Mouse (Mus musculus) intestine, postnatal 0 days (tissue): Measurements from ENCODE around the gene Afap1. TPM values are rescaled to one million over a fixed set of nuclear protein-coding genes. Genes with fewer than 3 reads are reported as not detected.
A peak's percentile ranks its signal among the peaks of the same experiment; 100 is the strongest.

Experiments
- ATAC-seq: fragments of 200-750 bp; cut with Nextera tagmentation; 2 replicates; pipeline ENCODE4 v1.8.0; 2017; ENCODE audit warnings: mild to moderate bottlenecking, moderate TSS enrichment, moderate library complexity
- H3K27ac ChIP-seq: fragments of 300-500 bp; sonication (generic); 2 replicates; pipeline ENCODE4 v1.5.1; 2014; ENCODE audit warnings: mild to moderate bottlenecking, low read depth, low read length, moderate library complexity
- H3K27me3 ChIP-seq: fragments of 300-500 bp; sonication (generic); replicated peaks from 2 replicates; pipeline ENCODE4 v1.6.1; 2014; ENCODE audit warnings: low read length, mixed read lengths; ENCODE audit not compliant: control insufficient read depth, insufficient read depth
- H3K36me3 ChIP-seq: fragments of 300-500 bp; sonication (generic); 2 replicates; pipeline ENCODE4 v1.6.1; 2014; ENCODE audit warnings: mild to moderate bottlenecking, moderate library complexity; ENCODE audit not compliant: control insufficient read depth, insufficient read depth
- H3K4me1 ChIP-seq: fragments of 300-500 bp; sonication (generic); replicated peaks from 2 replicates; pipeline ENCODE4 v1.6.1; 2014; ENCODE audit warnings: antibody characterized with exemption, low read length, mixed read lengths; ENCODE audit not compliant: control insufficient read depth, insufficient read depth
- H3K4me2 ChIP-seq: fragments of 300-500 bp; sonication (generic); replicated peaks from 2 replicates; pipeline ENCODE4 v1.6.1; 2014; ENCODE audit warnings: low read depth, mild to moderate bottlenecking, moderate library complexity
- H3K4me3 ChIP-seq: fragments of 300-500 bp; sonication (generic); 2 replicates; pipeline ENCODE4 v1.5.1; 2014; ENCODE audit warnings: low read depth, low read length
- H3K9ac ChIP-seq: fragments of 300-500 bp; sonication (generic); 2 replicates; pipeline ENCODE4 v1.6.1; 2014; ENCODE audit warnings: mild to moderate bottlenecking, low read depth, low read length
- H3K9me3 ChIP-seq: fragments of 300-500 bp; sonication (generic); 2 replicates; pipeline ENCODE4 v1.6.1; 2016; ENCODE audit warnings: mixed run types; ENCODE audit not compliant: control insufficient read depth
- CTCF ChIP-seq: sonication (generic); IDR thresholded peaks from 2 replicates; pipeline ENCODE4 v1.5.1; 2016; ENCODE audit warnings: low read depth, mild to moderate bottlenecking, control low read depth, antibody characterized with exemption, moderate library complexity
- WGBS: fragments of 180-500 bp; shearing (Covaris S2); extraction: QIAGEN DNeasy Blood & Tissue Kit; methylation state at CpG from one replicate; pipeline ENCODE4 v1.1.7; 2014; 5-methylcytosine and 5-hydroxymethylcytosine counted together
- polyA plus RNA-seq: library from polyadenylated mRNA; unstranded; fragments of >200 nt; fragmentation: Nextera tagmentation; extraction: Ambion mirVana; gene quantifications from 2 replicates; pipeline ENCODE4 v1.2.1, GENCODE M21; 2015

Afap1 gene
- polyA plus RNA-seq, 1 experiment from 2014 or later, result 8.1 TPM

DNA sequence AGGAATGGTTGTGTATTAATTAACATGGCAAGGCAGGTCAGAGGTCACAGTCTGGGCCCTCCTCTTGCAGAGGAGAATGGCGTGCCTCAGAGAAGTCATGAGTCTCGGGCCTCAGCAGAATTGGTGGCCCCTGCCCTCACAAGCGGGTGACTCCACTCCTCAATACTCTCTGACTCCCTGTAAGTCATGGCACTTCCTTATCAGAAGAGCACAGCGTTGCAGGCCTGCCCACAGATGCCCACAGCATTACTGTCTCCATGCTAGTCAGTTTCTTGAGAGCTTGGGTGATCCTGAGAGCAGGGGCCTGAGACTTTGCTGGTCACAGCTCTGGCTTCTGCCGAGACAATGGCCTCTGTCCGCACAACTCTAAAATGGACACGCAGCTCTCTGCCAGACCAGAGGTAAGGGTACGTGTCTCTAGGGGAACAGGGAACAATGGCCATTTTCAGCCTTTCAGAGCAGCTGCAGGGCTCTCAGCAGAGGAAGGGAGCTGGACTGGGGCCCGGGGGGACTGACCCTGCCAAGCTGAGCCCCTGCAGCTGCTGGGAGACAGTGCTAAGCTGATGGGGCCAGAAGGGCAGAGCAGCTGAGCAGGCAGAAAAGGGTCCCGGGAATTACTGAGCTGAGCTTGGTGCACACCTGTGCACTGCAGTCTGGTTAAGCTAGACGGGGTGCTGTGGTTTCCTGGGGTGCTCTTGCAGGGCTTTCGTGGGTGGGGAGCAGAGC lies 77.4 kb downstream of the Afap1 start:
- WGBS, result 61% methylated on average over 12 of the region's 12 CpGs
- no peak overlapping the region for H3K4me2 ChIP-seq
- H3K27ac ChIP-seq, result no peak overlapping the region
- no peaks in the 10 kb centered on the region for H3K4me1 ChIP-seq
- H3K9ac ChIP-seq, result no peak overlapping the region
- H3K27me3 ChIP-seq, result no peaks in the 10 kb centered on the region
- H3K4me3 ChIP-seq, result no peak overlapping the region
- H3K9me3 ChIP-seq, result no peaks in the 10 kb centered on the region
- TF ChIP-seq CTCF, result no peak
- no peak for ATAC-seq
- H3K36me3 ChIP-seq, result peaks cover 15% of the 10 kb centered on the region; the same call in 1 of the 2 replicates

DNA sequence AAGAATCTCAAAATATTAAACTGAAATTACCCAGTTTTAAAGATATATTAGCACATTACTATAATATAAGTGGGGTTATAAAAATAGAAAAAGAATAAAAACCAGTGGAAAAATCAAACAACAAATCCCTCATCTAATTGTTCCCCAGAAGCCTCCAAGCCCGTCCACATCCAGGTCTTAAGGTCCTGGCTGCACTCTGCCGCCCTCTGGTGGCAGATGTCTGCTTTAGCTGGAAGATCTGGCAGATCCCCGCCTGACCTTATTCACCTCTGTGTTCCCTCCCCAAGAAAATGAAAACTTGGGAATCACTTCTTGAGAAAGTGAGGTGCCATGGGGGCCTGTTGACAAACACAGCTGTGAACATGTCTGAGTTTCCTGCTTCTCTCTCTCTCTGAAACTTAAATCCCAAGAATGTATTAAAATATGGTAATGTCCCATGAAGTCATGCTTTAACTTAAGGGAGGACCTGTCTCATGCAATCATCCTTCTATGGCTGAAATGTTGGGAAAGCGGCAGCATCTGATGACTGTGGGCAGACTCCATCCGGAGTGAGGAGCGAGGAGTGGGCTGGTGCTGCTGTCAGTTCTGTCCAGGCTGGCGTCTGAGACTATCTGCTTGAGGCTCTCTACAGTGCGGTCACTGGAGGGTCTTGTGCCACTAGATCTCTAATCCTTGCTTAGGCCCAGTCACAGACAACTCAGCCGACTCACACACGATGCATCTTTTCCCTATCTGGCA lies 78.9 kb downstream of the Afap1 start:
- WGBS, result 66% methylated on average over 10 of the region's 10 CpGs
- Histone ChIP-seq H3K9ac (no peak overlapping the region), H3K27me3 (no peaks in the 10 kb centered on the region), H3K4me3 (no peak overlapping the region), H3K4me2 (no peak overlapping the region), H3K9me3 (no peaks in the 10 kb centered on the region), H3K36me3 (peaks cover 8% of the 10 kb centered on the region; the same call in 1 of the 2 replicates), H3K27ac (no peak overlapping the region), H3K4me1 (no peaks in the 10 kb centered on the region)
- no peak for ATAC-seq
- peak; percentile 96 for TF ChIP-seq CTCF

- 64% methylated on average over 7 of the region's 7 CpGs for WGBS
- Histone ChIP-seq H3K4me2 (no peak overlapping the region), H3K36me3 (peaks cover 9% of the 10 kb centered on the region; the same call in 1 of the 2 replicates), H3K4me1 (no peaks in the 10 kb centered on the region), H3K27ac (no peak overlapping the region), H3K9ac (no peak overlapping the region), H3K9me3 (no peaks in the 10 kb centered on the region), H3K4me3 (no peak overlapping the region), H3K27me3 (no peaks in the 10 kb centered on the region)
- no peak for TF ChIP-seq CTCF
- no peak for ATAC-seq
Observed at GRCm38 (mm10) chr5:35972739-35973138, 79.6 kb downstream of the Afap1 start.

- Histone ChIP-seq H3K4me3 (no peak overlapping the region), H3K4me2 (peak overlapping the region; percentile 13; the same call in 1 of the 2 replicates), H3K27me3 (no peaks in the 10 kb centered on the region), H3K9me3 (no peaks in the 10 kb centered on the region), H3K27ac (no peak overlapping the region; the same call in 1 of the 2 replicates), H3K9ac (no peak overlapping the region), H3K4me1 (no peaks in the 10 kb centered on the region), H3K36me3 (peaks cover 12% of the 10 kb centered on the region; the same call in 1 of the 2 replicates)
- 52% methylated on average over 12 of the region's 12 CpGs for WGBS
- no peak for TF ChIP-seq CTCF
- ATAC-seq, result peak; percentile 56; the same call in 1 of the 2 replicates
Observed at GRCm38 (mm10) chr5:35973800-35974199, 80.7 kb downstream of the Afap1 start.

DNA sequence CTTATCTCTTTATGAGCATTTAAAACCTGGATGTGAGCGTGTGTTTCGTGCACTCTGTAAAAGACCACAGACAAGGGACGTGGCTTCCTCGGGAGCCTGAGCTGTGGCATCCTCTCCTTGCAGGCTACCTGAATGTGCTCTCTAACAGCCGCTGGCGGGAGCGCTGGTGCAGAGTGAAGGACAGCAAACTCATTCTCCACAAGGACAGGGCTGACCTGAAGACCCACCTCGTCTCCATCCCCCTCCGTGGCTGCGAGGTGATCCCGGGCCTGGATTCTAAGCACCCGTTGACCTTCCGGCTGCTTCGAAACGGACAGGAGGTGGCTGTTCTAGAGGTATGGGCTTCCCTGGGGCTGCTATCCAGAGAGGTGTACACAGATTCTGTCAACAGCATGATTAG lies 81.1 kb downstream of the Afap1 start:
- no peaks in the 10 kb centered on the region for H3K4me1 ChIP-seq
- H3K4me3 ChIP-seq, result no peak overlapping the region
- no peak for TF ChIP-seq CTCF
- H3K9ac ChIP-seq, result no peak overlapping the region
- no peak overlapping the region; the same call in none of the 2 replicates for H3K27ac ChIP-seq
- no peak for ATAC-seq
- 77% methylated on average over 15 of the region's 15 CpGs for WGBS
- H3K27me3 ChIP-seq, result no peaks in the 10 kb centered on the region
- peaks cover 8% of the 10 kb centered on the region; the same call in 1 of the 2 replicates for H3K36me3 ChIP-seq
- H3K4me2 ChIP-seq, result peak overlapping the region; percentile 13; the same call in 1 of the 2 replicates
- H3K9me3 ChIP-seq, result no peaks in the 10 kb centered on the region

DNA sequence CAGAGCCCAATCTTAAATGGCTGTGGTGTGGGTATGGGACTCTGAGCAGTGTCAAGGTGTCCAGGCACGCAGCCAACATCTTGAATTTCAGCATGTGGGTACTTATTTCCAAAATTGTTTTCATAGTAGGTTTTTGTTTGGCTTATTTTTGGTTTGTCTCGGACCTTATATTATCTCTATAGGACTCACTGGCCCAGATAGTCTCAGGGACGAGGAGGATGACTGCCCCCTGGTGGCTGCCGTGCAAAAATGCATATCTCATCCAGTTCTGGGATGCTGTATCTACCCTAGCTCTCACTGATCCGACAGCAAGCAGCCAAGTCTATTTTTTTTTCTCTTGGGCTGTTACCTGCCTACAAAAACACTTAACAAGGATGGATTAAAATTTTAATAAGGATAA lies 82.6 kb downstream of the Afap1 start:
- Histone ChIP-seq H3K4me1 (no peaks in the 10 kb centered on the region), H3K9me3 (no peaks in the 10 kb centered on the region), H3K4me3 (no peak overlapping the region), H3K27me3 (no peaks in the 10 kb centered on the region), H3K36me3 (peaks cover 8% of the 10 kb centered on the region; the same call in 1 of the 2 replicates), H3K4me2 (no peak overlapping the region), H3K27ac (no peak overlapping the region), H3K9ac (no peak overlapping the region)
- WGBS, result 8% methylated on average over 5 of the region's 5 CpGs
- TF ChIP-seq CTCF, result peak; percentile 86
- ATAC-seq, result no peak
